Mouse (Mus musculus) heart, adult 9 months (tissue): Measurements from ENCODE around the gene Zfp946.

ENCODE experiments used
- DNase-seq, 2 experiments: peaks; one replicate each; pipeline ENCODE4 v3.0.0; 2022; ENCODE audit warnings: low spot score in 2 of 2

Gene Zfp946

DNA sequence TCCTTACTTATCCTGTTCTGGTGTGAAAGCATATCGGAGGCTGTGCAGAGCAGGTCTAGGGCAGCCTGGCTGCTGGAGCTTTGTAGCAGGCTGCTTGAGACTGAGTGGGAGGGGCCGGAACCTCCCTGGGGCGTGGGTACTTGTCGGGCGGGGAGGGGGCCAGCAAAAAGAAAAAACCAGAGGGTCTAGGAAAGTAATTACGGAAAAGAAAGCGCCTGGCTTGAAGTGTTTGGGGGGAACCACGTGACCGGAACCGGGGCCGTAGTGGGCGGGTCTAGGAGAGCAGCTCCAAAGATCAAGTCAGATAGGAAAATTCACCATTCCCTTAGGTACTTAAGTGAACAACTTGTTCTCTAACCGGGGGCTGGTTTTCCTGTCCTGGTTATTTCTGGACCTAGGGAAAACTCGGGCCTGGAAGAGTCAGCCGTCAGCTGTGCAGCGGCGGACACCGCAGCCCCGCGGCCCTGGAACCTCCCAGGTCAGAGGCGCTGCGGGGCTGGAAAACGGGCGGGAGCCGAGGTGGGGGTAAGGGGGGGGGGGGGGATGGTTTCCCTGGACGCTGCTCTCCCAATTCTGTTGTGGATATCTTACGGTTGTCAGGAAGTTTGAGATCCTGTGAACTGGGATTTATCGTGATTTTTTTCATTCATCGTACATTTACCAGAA is at the start of gene Zfp946:
Gene Zfp946, plus strand, starts transcription at position 271 of the 666 bp plus-strand sequence.
- peak; percentile 85 to 87 for DNase-seq

DNA sequence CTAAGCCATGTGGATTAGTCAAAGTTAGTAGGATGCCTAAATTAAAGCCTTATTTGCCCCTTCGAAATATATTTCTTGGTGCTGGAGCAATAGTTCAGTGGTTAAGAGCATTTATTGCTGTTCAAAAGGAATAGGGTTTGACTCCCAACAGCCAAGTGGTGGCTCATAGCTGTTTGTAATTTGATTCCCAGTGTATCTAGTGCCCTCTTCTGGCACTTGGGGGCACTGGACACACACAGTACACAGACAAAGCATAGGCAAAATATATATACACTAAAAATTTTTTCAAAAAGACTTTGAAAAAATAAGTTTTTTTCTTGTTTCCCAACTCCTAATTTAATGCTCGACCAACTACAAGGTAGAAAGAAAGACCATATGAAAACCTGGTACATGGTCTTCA is 13.3 kb upstream of the Zfp946 start:
- DNase-seq = no peak

DNA sequence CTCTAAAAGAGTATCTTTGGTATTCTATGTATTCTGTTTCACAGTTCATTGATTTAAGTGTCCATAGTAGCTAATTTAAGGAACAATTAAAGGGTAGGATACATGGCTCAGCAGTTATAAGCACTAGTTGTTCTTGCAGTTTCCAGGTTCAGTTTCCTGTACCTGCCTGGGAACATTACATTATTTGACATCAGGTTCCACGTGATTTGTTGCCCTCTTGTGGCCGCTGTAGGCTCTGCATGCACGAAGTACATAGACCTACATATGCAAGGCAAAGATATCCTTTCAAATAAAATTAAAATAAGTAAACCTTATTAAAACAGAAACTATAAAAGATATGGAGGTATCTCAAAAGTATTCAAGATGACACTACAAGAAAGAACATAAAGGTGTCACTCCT is 6.5 kb upstream of the Zfp946 start:
- DNase-seq = peak in 1 of 2 experiments; percentile 37

DNA sequence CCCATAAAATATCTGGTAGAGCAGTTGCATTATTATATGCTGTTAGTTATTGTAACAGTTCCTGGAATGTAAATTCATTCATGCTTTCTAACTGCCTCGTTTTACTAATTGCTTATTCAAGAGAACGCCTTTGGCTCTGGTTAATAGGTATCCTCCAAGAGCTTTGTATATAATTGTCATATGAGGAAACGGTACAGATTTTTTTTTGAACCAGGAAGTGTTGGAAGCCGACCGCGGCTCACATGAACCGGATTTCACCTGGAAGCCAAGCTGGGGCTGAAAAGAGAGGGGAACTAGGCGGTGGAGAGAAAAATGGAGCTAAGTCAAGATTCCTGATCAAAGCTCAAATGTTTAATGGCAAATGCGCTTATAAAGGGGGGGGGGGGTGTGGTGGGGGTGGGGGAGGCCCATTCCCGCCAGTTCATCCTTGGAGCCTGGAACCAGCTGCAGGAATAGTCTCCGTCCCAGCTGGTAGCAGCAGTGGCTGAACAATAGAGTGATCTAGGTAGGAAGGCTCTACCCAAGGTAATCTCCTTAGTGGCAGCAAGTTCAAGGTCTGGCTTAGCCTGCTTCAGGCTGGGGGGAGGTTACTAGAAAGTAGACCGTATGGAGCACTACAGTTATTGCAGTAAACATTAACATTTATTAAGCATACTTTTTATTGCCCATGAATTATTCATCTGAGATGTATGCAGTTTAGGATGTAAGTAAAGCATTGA is 773 bp downstream of the Zfp946 start:
- DNase-seq = peak; percentile 10 to 13

DNA sequence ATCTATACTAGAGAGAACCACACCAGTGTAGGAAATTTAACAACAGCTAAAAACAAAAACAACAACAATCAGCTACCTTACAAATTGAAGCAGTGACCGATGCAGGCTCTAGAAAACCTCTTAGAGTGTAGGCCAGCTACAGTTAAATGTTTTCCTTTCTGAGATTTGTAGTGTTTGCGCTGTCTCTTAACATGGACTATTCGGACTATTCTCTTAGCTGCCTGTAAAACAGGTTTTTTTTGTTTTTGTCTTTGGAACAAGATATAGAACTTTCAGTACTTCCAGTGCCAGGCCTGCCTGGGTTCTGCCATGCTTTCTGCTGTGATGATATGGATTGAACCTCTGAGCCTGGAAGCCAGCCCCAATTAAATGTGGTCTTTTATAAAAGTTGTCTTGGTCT is 23.7 kb downstream of the Zfp946 start:
- DNase-seq = no peak

DNA sequence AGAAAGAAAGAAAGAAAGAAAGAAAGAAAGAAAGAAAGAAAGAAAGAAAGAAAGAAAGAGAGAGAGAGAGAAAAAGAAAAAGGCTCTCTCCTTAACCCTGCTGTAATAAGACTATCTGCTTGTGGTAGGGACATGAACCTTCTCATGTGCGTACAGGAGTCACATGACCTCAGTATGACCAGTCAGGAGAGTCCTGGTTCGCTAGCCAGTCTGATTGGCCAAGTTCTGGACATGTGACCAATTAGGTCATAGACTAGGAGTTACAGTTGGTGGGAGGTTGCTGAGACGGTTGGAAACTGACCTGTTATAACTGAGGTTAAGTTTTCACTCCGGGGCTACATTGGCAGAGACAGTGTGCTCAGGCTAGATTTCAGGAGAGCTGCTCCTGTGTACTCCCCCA is 73.1 kb downstream of the Zfp946 start:
- DNase-seq = no peak
